Mouse (Mus musculus): Measurements from ENCODE around the gene Hand1. TPM values are rescaled to one million over a fixed set of nuclear protein-coding genes. Genes with fewer than 3 reads are reported as not detected.

Gene Hand1
- polyA plus RNA-seq, 1 experiment from 2014 or later, result not detected

DNA sequence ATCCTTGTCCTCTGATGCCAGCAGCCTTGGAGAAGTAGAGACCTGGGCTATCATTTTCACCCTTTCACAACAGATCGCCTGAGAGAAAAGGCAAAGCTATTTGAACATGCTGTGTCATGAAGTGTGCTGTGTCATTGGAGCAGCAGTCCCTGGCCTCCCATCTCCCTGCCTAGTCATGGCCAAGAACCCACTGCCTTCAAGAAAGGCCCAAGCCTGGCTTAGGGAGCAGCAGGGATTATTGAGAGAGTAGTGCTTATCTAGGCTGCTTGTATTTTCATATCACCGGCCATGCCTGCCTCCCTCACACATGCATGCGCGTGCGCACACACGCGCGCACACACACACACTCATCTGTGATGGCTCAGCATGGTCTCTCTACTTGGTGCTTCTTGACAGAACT is 20.4 kb downstream of the Hand1 start:
- H3K4me1 ChIP-seq, result no peaks in the 10 kb centered on the region
- H3K4me3 ChIP-seq, result no peak overlapping the region
- ATAC-seq (replicated peaks), result no peak
- 98% methylated on average over 8 of the region's 8 CpGs for WGBS
- no peak overlapping the region for H3K4me2 ChIP-seq
- H3K9ac ChIP-seq, result no peak overlapping the region
- no peaks in the 10 kb centered on the region for H3K27me3 ChIP-seq (replicated peaks)
- H3K27ac ChIP-seq, result no peak overlapping the region
- H3K9me3 ChIP-seq, result no peaks in the 10 kb centered on the region
- H3K36me3 ChIP-seq (replicated peaks), result peaks cover 6% of the 10 kb centered on the region; the same call in 1 of the 2 replicates

DNA sequence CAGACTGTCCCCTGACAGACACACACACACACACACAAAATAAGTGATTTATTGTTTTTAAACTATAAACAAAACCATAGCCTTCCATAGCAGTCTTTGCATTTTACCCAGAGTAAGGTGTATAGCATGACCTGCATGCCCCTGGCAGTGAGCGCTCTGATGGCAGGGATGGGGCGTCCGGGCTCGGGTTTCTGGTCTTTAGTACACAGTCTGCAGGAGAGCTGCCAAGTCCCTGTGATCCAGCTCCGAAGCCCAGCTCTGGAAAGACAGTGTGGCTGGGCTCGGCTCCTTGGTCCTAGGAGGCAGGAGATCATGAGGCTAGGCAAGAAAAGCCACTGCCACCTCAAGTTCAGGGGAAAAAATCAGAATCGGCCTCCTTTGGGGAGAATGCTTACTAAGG is 21.6 kb downstream of the Hand1 start:
- H3K27ac ChIP-seq, result no peak overlapping the region
- H3K4me2 ChIP-seq, result no peak overlapping the region
- no peak overlapping the region for H3K9ac ChIP-seq
- H3K27me3 ChIP-seq (replicated peaks), result no peaks in the 10 kb centered on the region
- no peaks in the 10 kb centered on the region for H3K9me3 ChIP-seq
- H3K4me1 ChIP-seq, result no peaks in the 10 kb centered on the region
- ATAC-seq (replicated peaks), result no peak
- WGBS, result 87% methylated on average over 7 of the region's 7 CpGs
- peaks cover 6% of the 10 kb centered on the region; the same call in 1 of the 2 replicates for H3K36me3 ChIP-seq (replicated peaks)
- no peak overlapping the region for H3K4me3 ChIP-seq

DNA sequence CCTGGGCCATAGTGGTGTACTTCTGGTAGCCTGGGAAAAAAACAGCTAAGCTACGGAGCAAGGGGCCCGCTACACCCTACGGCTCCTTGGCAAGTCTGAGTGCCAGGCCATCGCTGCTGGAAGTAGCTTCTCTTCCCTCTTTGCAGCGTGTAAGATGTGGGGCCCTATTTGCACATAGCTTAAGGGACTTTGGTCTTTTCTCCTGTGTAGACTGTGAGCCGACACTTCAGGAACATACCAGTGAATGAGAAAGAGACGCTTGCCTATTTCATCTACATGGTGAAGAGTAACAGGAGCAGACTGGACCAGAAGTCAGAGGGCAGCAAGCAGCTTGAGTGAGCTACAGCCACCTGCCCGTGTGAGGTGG is 22.9 kb downstream of the Hand1 start:
- Histone ChIP-seq H3K36me3 (replicated peaks) (peaks cover 6% of the 10 kb centered on the region; the same call in 1 of the 2 replicates), H3K9ac (no peak overlapping the region), H3K27ac (no peak overlapping the region), H3K4me1 (no peaks in the 10 kb centered on the region), H3K9me3 (no peaks in the 10 kb centered on the region), H3K4me2 (no peak overlapping the region), H3K4me3 (no peak overlapping the region), H3K27me3 (replicated peaks) (no peaks in the 10 kb centered on the region)
- no peak for ATAC-seq (replicated peaks)
- 94% methylated on average over 8 of the region's 8 CpGs for WGBS

DNA sequence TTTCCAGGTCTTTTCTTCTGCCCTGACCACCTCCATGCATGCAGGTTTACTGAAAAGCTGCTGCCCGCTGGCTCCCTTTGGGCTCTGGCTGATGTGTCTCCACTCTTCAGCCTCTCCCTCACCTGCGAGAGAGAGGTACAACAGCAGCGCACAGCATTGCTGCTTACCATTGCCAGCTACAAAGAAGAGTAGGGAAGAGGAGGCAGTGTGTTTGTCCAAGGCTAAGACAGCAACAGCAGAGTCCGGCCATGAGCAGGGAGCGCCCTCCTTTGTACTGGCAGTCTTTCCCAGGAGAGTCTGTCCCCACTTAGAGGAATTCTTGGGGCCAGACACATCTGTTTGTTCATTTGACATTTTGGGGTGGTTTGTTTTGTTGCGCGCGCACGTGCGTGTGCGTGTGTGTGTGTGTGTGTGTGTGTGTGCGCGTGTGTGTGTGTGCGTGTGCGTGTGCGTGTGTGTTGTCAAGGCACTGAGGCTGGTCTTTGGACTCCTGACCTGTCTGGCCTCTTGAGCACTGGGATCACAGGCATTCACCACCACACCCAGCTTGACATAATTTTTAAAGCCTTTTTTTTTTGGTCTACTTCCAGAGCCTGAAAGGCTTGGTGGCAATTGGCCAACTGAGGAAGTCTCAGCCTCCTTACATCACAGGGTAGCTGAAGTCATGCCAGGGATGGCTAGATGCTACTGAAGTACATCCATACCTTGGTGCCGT is 23.4 kb downstream of the Hand1 start:
- WGBS, result 95% methylated on average over 17 of the region's 17 CpGs
- H3K4me1 ChIP-seq, result no peaks in the 10 kb centered on the region

DNA sequence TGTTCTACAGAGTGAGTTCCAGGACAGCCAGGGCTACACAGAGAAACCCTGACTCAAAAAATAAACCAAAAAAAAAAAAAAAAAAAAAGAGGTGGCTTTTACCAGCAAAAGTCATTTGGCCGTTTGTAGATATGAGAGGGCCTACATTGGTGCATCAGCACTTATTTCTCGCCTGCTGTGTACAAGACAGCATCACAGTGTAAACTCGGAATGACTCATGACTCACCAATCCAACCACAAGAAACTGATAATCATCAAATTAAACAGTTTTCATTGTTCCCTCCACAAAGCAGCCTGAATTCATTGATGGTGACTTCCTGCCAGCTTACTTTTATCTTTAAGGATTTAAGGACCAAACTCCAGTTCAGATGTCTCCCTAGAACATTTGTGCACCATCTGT is 27.6 kb downstream of the Hand1 start:
- no peak overlapping the region for H3K9ac ChIP-seq
- no peak overlapping the region for H3K4me2 ChIP-seq
- H3K27me3 ChIP-seq (replicated peaks), result no peaks in the 10 kb centered on the region
- no peak overlapping the region for H3K4me3 ChIP-seq
- peaks cover 6% of the 10 kb centered on the region; the same call in 1 of the 2 replicates for H3K36me3 ChIP-seq (replicated peaks)
- no peak overlapping the region for H3K27ac ChIP-seq
- ATAC-seq (replicated peaks), result no peak
- H3K4me1 ChIP-seq, result peaks cover 24% of the 10 kb centered on the region
- WGBS, result 87% methylated on average over 3 of the region's 3 CpGs
- H3K9me3 ChIP-seq, result no peaks in the 10 kb centered on the region

More for the DNA sequence above, 23.4 kb downstream of the Hand1 start:
- Histone ChIP-seq H3K36me3 (replicated peaks) (peaks cover 6% of the 10 kb centered on the region; the same call in 1 of the 2 replicates), H3K27me3 (replicated peaks) (no peaks in the 10 kb centered on the region), H3K9ac (no peak overlapping the region), H3K27ac (no peak overlapping the region), H3K9me3 (no peaks in the 10 kb centered on the region), H3K4me3 (no peak overlapping the region), H3K4me2 (no peak overlapping the region)
- ATAC-seq (replicated peaks), result no peak

DNA sequence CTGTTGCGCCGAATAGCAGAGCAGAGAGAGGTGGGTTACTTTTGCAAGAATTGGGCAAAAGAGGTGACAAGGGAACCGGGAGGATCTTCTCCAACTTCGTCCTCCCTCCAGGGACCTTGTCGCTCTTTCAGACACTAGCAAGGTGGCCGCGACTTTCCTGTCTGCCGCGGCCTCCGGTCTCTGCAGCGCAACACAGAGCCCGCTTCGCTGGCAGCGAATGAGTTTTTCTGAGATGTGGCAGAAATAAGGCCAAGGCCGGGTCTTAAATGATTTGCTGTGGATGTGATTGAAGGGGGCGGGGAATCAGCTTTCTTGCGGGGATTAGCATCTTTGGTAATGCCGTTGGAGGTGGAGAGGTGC is 30.1 kb downstream of the Hand1 start:
- ATAC-seq (replicated peaks), result no peak
- under 1% methylated on average over 18 of the region's 18 CpGs for WGBS
- Histone ChIP-seq H3K4me2 (peak overlapping the region; percentile 97), H3K9me3 (no peaks in the 10 kb centered on the region), H3K27me3 (replicated peaks) (no peaks in the 10 kb centered on the region), H3K4me1 (peaks cover 24% of the 10 kb centered on the region), H3K9ac (peak overlapping the region; percentile 81), H3K36me3 (replicated peaks) (no peaks in the 10 kb centered on the region), H3K4me3 (peak overlapping the region; percentile 93), H3K27ac (peak overlapping the region; percentile 47; the same call in 1 of the 2 replicates)

DNA sequence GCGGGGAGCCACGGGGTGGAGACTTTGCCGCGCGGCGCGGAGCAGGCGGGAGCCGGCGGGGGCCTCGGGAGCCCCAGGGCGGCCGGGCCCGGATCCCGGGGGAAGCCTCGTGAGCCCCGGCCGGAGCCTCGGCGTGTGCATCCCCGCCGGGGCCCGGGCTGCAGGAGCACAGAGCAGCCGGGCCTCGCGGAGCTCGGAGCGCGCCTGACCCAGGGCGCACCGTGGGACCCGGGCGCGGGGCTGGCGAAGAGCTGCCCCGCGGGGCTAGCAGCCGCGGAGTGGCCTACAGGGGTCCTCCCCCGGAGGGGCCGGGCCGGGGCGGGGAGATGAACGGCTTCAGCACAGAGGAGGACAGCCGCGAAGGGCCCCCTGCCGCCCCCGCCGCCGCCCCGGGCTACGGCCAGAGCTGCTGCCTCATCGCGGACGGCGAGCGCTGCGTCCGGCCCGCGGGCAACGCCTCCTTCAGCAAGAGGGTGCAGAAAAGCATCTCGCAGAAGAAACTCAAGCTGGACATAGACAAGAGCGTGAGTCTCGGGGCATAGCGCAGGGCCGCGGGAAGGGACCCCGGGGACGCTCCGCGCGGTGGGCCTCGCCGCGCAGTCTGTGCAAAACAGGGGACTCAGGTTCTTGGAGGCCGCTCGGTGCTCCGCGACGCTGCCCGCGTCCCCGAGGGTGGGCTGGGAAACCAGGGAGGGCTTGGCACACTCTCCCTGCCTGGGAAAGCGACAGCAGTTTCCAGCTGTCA is 30.7 kb downstream of the Hand1 start:
- ATAC-seq (replicated peaks), result peak; percentile 71
- Histone ChIP-seq H3K27me3 (replicated peaks) (no peaks in the 10 kb centered on the region), H3K36me3 (replicated peaks) (no peaks in the 10 kb centered on the region), H3K9ac (peak overlapping the region; percentile 81), H3K4me3 (peak overlapping the region; percentile 93), H3K4me2 (peak overlapping the region; percentile 97), H3K9me3 (no peaks in the 10 kb centered on the region), H3K4me1 (peaks cover 24% of the 10 kb centered on the region), H3K27ac (peak overlapping the region; percentile 47)
- under 1% methylated on average over 81 of the region's 85 CpGs for WGBS

DNA sequence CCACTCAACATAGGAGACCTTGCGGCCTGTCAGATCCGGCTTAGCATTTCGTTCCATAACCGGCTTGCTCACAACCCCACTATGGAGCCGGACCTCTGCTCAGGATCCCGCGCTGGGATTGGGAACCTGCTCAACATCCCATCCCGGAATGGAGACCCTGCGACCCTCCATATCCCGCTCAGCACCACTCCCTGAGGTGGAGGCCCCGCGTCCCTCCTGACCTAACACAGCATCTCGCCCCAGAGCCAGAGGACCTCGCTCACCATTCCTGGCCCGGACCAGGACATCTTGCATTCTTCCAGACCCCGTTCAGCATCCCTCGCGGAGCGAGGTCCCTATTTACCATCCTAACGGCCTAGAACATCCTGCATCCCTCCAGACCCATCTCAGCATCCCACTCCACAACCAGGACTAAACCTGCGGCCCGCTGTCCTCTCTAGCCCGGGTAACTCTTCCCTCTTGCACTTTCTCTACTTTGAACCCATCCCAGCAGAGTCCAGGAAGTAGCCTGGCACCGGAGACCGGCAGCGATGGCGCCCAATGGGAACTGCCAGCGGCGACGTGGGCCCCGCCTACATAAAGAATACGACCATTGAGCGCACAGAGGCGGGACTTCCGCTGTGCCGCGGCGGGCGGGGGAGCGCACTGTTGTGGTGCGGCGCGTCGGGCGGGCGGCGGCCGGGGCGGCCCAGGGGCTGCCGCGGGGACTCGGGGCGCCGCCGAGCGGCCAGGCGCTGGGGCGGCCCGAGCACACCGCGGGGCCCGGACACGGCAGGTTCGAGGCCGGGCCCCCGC is 31.4 kb downstream of the Hand1 start, which contains the start of gene Sap30l:
TSS of gene Sap30l (plus strand) at position 667 of the 795 bp plus-strand sequence.
- ATAC-seq (replicated peaks), result peak; percentile 98
- H3K9me3 ChIP-seq, result no peaks in the 10 kb centered on the region
- WGBS, result under 1% methylated on average over 63 of the region's 66 CpGs
- peaks cover 24% of the 10 kb centered on the region for H3K4me1 ChIP-seq
- peak within 1 kb of the TSS; percentile 97 for H3K4me2 ChIP-seq
- H3K9ac ChIP-seq, result peak within 1 kb of the TSS; percentile 81
- no peaks in the 10 kb centered on the region for H3K27me3 ChIP-seq (replicated peaks)
- H3K4me3 ChIP-seq, result peak within 1 kb of the TSS; percentile 93
- H3K27ac ChIP-seq, result peak within 1 kb of the TSS; percentile 62
- H3K36me3 ChIP-seq (replicated peaks), result no peaks in the 10 kb centered on the region

DNA sequence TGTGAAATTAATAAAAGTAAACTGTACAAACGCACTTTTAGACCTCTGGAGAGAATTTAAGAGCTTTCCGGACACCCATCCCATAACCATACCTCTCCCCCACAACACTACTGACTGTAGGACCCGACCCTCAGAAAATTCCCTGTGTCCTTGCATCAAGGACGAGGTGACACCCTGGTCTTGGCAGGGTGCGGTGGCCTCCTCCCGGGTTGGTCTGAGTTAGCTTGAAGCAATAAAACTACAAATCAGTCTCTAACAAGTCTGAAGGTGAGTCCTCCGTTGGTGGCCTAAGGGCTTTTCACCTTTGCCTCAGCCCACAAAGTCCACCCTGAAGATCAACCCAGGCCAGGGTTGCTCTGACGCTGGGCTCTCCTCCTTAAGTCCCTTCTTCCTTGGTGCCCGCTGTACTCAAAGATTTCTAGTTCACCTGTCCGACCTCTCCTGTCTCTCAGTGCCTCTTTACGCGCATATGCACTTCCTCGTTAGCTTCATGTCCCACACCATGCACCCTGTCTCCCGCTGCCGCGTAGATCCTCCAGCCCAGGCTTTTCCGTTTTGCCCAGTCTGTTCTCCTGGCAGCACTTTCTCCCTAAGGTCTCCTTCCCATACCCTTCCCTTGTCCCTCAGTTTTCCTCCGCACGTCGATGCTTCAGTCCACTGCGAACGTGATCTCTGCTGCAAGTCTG is 32.2 kb downstream of the Hand1 start:
- H3K4me1 ChIP-seq, result peaks cover 24% of the 10 kb centered on the region
- H3K36me3 ChIP-seq (replicated peaks), result no peaks in the 10 kb centered on the region
- peak overlapping the region; percentile 93 for H3K4me3 ChIP-seq
- H3K27me3 ChIP-seq (replicated peaks), result no peaks in the 10 kb centered on the region
- H3K9ac ChIP-seq, result peak overlapping the region; percentile 81
- ATAC-seq (replicated peaks), result no peak
- H3K9me3 ChIP-seq, result no peaks in the 10 kb centered on the region
- H3K27ac ChIP-seq, result no peak overlapping the region
- 19% methylated on average over 22 of the region's 22 CpGs for WGBS
- H3K4me2 ChIP-seq, result peak overlapping the region; percentile 97

DNA sequence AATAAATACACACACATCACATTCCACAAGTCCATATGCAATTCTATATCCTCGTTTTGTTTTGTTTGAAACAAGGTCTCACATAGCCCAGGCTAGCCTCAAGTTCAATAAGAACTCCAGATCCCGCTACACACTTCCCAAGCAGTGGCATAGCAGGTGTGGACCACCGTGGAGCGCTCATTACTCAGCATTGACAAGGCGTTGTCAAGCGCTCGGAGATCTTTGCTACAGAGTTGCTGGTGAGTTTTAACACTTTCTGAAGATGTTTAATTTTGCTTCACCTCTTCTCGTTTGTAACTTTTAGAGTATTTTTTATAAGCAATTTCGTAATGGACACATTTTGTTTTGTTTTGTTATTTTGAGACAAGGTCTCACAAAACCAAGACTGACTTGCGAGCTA is 33.2 kb downstream of the Hand1 start:
- H3K4me1 ChIP-seq, result peaks cover 24% of the 10 kb centered on the region
- no peaks in the 10 kb centered on the region for H3K9me3 ChIP-seq
- H3K36me3 ChIP-seq (replicated peaks), result no peaks in the 10 kb centered on the region
- no peak for ATAC-seq (replicated peaks)
- no peaks in the 10 kb centered on the region for H3K27me3 ChIP-seq (replicated peaks)
- H3K9ac ChIP-seq, result no peak overlapping the region
- 88% methylated on average over 10 of the region's 10 CpGs for WGBS
- H3K27ac ChIP-seq, result no peak overlapping the region
- H3K4me2 ChIP-seq, result no peak overlapping the region
- no peak overlapping the region for H3K4me3 ChIP-seq

DNA sequence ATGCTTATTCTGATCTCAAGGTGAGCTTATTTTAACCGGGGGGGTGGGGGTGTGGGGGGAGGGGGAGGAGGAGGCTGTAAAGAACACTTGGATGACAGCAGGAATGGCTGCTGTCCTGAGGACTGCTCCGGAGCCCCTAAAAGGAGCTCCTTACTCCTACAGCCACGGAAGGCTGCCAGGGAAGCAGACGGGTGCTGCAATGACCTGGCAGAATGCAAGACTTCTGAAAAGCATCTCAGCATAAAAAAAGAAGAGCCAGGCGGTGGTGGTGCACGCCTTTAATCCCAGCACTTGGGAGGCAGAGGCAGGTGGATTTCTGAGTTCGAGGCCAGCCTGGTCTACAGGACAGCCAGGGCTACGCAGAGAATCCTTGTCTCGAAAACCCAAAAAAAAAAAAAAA is 34.8 kb downstream of the Hand1 start:
- 79% methylated on average over 9 of the region's 9 CpGs for WGBS
- Histone ChIP-seq H3K9me3 (no peaks in the 10 kb centered on the region), H3K9ac (no peak overlapping the region), H3K4me1 (peaks cover 14% of the 10 kb centered on the region), H3K27ac (no peak overlapping the region), H3K4me3 (no peak overlapping the region), H3K36me3 (replicated peaks) (no peaks in the 10 kb centered on the region), H3K27me3 (replicated peaks) (no peaks in the 10 kb centered on the region), H3K4me2 (no peak overlapping the region)
- ATAC-seq (replicated peaks), result no peak

DNA sequence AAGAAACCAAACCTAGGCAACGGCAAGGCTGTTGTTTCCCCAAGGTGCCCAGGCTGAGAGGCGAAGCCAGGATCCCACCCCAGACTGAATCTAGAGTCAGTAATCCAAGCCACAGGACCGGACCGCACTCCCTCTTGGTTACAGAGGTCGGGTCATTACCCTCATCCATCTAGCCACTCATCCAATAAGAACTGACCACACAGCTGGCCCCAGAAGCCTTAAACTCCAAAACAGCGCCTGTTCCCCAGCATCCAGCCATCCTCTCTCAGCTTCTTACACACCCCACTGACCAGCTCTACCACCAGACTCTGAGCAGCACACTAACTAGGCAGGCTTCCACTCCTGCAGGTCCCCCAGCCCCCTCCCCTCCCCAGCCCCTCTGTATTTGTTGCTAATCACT is 37.5 kb downstream of the Hand1 start:
- H3K27ac ChIP-seq, result no peak overlapping the region
- H3K27me3 ChIP-seq (replicated peaks), result no peaks in the 10 kb centered on the region
- no peaks in the 10 kb centered on the region for H3K4me1 ChIP-seq
- H3K4me3 ChIP-seq, result no peak overlapping the region
- H3K9me3 ChIP-seq, result no peaks in the 10 kb centered on the region
- no peak overlapping the region for H3K9ac ChIP-seq
- WGBS, result 61% methylated on average over 6 of the region's 6 CpGs
- no peak for ATAC-seq (replicated peaks)
- no peaks in the 10 kb centered on the region for H3K36me3 ChIP-seq (replicated peaks)
- H3K4me2 ChIP-seq, result no peak overlapping the region

Data from midbrain, embryonic 15.5 days (tissue).